In the genomic region with DNA sequence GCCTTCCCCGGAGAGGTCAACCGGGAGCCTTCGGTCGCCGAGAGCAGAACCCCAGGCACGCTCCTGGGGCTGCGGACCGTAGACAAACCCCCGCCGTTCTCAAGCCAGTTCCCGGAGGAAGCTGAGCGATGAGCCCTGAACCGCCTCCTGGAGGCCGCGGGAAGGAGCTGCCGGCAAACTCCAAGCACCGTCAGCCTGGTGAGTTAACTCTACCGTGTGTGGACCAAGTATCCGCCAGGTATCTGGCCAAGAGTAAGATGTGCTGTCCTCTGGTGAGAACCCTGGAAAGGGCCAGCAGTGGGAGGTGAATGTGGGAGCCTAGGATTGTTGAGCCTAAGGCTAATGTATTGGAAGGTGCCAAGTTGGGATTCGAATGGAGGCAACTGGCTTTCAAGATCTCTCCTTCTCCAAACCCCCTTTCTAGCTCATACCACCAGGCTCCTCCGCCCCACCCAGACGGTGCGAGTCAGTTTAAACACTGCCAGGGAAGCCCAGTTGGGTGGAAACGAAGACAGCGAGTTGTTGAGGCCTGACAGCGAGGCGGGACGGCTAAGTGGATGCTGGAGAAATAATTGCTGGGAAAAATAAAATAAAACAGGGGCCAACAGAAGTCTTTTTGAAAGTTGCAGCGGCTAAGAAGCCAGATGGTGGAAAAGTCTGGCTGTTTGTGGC, we compare ENCODE assay signal across 10 mouse cellular contexts. TPM values are rescaled to one million over a fixed set of nuclear protein-coding genes. Genes with fewer than 3 reads are reported as not detected.
DNase-seq lines count a peak whose midpoint lies in the region; ATAC-seq and TF ChIP-seq lines count a peak whose summit lies in the region.
"Had no signal": no experiment of that assay in that cellular context is flagged by ENCODE, and none has a peak within 500 bp of the region (broad histone marks: within the 10 kb centered on the region; RNA-seq: fewer than 3 reads in every experiment).

No protein-coding gene starts in this region.

- H3K36me3 ChIP-seq in heart, embryonic 13.5 days = no peaks in the 10 kb centered on the region
- H3K36me3 ChIP-seq in heart, adult 2 months (ENCODE audit: control insufficient read depth, insufficient read depth, low read length) = no peaks in the 10 kb centered on the region
- no peaks in the 10 kb centered on the region for H3K36me3 ChIP-seq in hindbrain, embryonic 11.5 days (ENCODE audit: control insufficient read depth, insufficient read depth, low read length)
- H3K36me3 ChIP-seq in midbrain, embryonic 13.5 days = no peaks in the 10 kb centered on the region

- intact Hi-C loops in heart, adult 2 months (cut with DNase I) = no loop called here

- TF ChIP-seq EP300 in heart, adult 2 months (IDR thresholded peaks at IDR 0.05; ENCODE audit: insufficient read depth, low read depth, low read length) = no peak

- no peak overlapping the region for H3K9ac ChIP-seq in heart, embryonic 13.5 days
- H3K9ac ChIP-seq in heart, adult 2 months (ENCODE audit: low read depth, low read length) = no peak overlapping the region
- H3K9ac ChIP-seq in hindbrain, embryonic 11.5 days (ENCODE audit: low read depth, low read length) = no peak overlapping the region
- H3K9ac ChIP-seq in midbrain, embryonic 13.5 days (replicated peaks) = peak overlapping the region; percentile 52

- peak overlapping the region; percentile 76 for H3K4me2 ChIP-seq in heart, embryonic 13.5 days
- peak overlapping the region; percentile 46 for H3K4me2 ChIP-seq in hindbrain, embryonic 11.5 days (replicated peaks; ENCODE audit: low read depth, low read length)
- H3K4me2 ChIP-seq in midbrain, embryonic 13.5 days (replicated peaks) = peak overlapping the region; percentile 59

- H3K4me1 ChIP-seq in heart, embryonic 13.5 days = peaks cover 35% of the 10 kb centered on the region
- no peaks in the 10 kb centered on the region for H3K4me1 ChIP-seq in heart, adult 2 months (ENCODE audit: control insufficient read depth, insufficient read depth, low read length)
- no peaks in the 10 kb centered on the region; the same call in 1 of the 2 replicates for H3K4me1 ChIP-seq in hindbrain, embryonic 11.5 days (replicated peaks; ENCODE audit: control insufficient read depth, insufficient read depth, low read length)
- peaks cover 33% of the 10 kb centered on the region for H3K4me1 ChIP-seq in midbrain, embryonic 13.5 days (replicated peaks)

- H3K79me2 ChIP-seq in heart, adult 2 months (replicated peaks; ENCODE audit: control insufficient read depth, insufficient read depth, low read length) = no peaks in the 10 kb centered on the region

- ATAC-seq in heart, embryonic 13.5 days (ENCODE audit: extremely low read depth, insufficient number of reproducible peaks, low FRiP score, low TSS enrichment) = no peak
- ATAC-seq in hindbrain, embryonic 11.5 days (ENCODE audit: low FRiP score) = peak; percentile 66
- peak; percentile 69 for ATAC-seq in midbrain, embryonic 13.5 days

- 1% methylated on average over 29 of the region's 29 CpGs for WGBS in heart, embryonic 13.5 days
- 5% methylated on average over 29 of the region's 29 CpGs for WGBS in heart, adult 2 months
- WGBS in hindbrain, embryonic 11.5 days = under 1% methylated on average over 29 of the region's 29 CpGs
- WGBS in midbrain, embryonic 13.5 days = under 1% methylated on average over 29 of the region's 29 CpGs

- peaks cover 93% of the 10 kb centered on the region for H3K27me3 ChIP-seq in heart, embryonic 13.5 days (replicated peaks)
- H3K27me3 ChIP-seq in heart, adult 2 months (ENCODE audit: control insufficient read depth, insufficient read depth, low read length) = peaks cover 40% of the 10 kb centered on the region
- H3K27me3 ChIP-seq in hindbrain, embryonic 11.5 days (ENCODE audit: control insufficient read depth, insufficient read depth, low read length) = peaks cover 80% of the 10 kb centered on the region
- peaks cover 89% of the 10 kb centered on the region for H3K27me3 ChIP-seq in midbrain, embryonic 13.5 days
- H3K27me3 ChIP-seq: CH12.LX had no signal

- TF ChIP-seq CTCF in heart, adult 2 months (IDR thresholded peaks at IDR 0.05) = no peak

- H3K9me3 ChIP-seq in heart, embryonic 13.5 days = no peaks in the 10 kb centered on the region
- no peaks in the 10 kb centered on the region for H3K9me3 ChIP-seq in hindbrain, embryonic 11.5 days (ENCODE audit: control insufficient read depth, low read length)
- no peaks in the 10 kb centered on the region for H3K9me3 ChIP-seq in midbrain, embryonic 13.5 days

- peak overlapping the region; percentile 53 for H3K4me3 ChIP-seq in heart, embryonic 13.5 days
- no peak overlapping the region for H3K4me3 ChIP-seq in heart, adult 2 months
- H3K4me3 ChIP-seq in hindbrain, embryonic 11.5 days (ENCODE audit: low read depth, low read length) = peak overlapping the region; percentile 33
- peak overlapping the region; percentile 41 for H3K4me3 ChIP-seq in midbrain, embryonic 13.5 days (replicated peaks)
- H3K4me3 ChIP-seq: megakaryocyte, embryonic 14.5 days had no signal

- no peak overlapping the region for H3K27ac ChIP-seq in heart, embryonic 13.5 days (replicated peaks)
- H3K27ac ChIP-seq in heart, adult 2 months = no peak overlapping the region
- H3K27ac ChIP-seq in hindbrain, embryonic 11.5 days (ENCODE audit: low read depth, low read length) = no peak overlapping the region
- H3K27ac ChIP-seq in midbrain, embryonic 13.5 days = no peak overlapping the region

- TF ChIP-seq POLR2A in heart, adult 2 months (IDR thresholded peaks at IDR 0.05; ENCODE audit: insufficient read depth, low read depth, low read length) = no peak

- no peak for DNase-seq in heart, adult 2 months
- peak; percentile 71 for DNase-seq in R1 (ENCODE audit: low read depth, low spot score)
- DNase-seq in hindbrain, embryonic 11.5 days (ENCODE audit: low spot score) = peak; percentile 75
- no peak for DNase-seq in adrenal gland, adult 2 months
- DNase-seq in right cerebral cortex, postnatal 25 days = no peak
- no peak for DNase-seq in urinary bladder, postnatal 14 days (ENCODE audit: low spot score)

RNA-seq across cellular contexts. Expression of a gene that starts 1.6 kb away (rescaled TPM):
- polyA plus RNA-seq in heart, embryonic 13.5 days (2015; fragmentation: Nextera tagmentation; extraction: Ambion mirVana) = 0.06 TPM in 1 of 2 replicates, not detected in the other
- total RNA-seq in heart, adult 2 months (2021) = not detected
- not detected in 2 replicates for polyA plus RNA-seq in heart, adult 2 months (2012; rRNA removed)
- polyA plus RNA-seq in hindbrain, embryonic 11.5 days (2014; fragmentation: Nextera tagmentation; extraction: Ambion mirVana) = 0.11 TPM in 1 of 2 replicates, not detected in the other
- polyA plus RNA-seq in midbrain, embryonic 13.5 days (2015; fragmentation: Nextera tagmentation; extraction: Ambion mirVana) = 2.9 and 4.7 TPM in 2 replicates
- not detected for total RNA-seq in adrenal gland, adult 2 months (2021)
- not detected in 2 replicates for polyA plus RNA-seq in adrenal gland, adult 2 months (2012; rRNA removed)
- total RNA-seq: CH12.LX had no signal

Comparison
In these comparisons a context has a peak if more than half of its experiments do, and no peak if none do; other contexts are left out.
1. DNase-seq: peak in R1 (single experiment) and hindbrain, embryonic 11.5 days (single experiment); none in heart, adult 2 months (0 of 2), adrenal gland, adult 2 months (single experiment), right cerebral cortex, postnatal 25 days (single experiment) and urinary bladder, postnatal 14 days (single experiment).
2. Peak in every context shown above with its lines, with median percentiles within 50 percentile points of each other: H3K4me2 ChIP-seq.